Mouse (Mus musculus): Measurements from ENCODE around the gene Klhl6. TPM values are rescaled to one million over a fixed set of nuclear protein-coding genes. Genes with fewer than 3 reads are reported as not detected.

The Klhl6 gene
- 0.48 and 1.2 TPM in 2 replicates for polyA plus RNA-seq (2012; rRNA removed; ENCODE audit: low replicate concordance)

GRCm38 (mm10) chr16:19982537-19983257 is at the start of gene Klhl6:
Klhl6 (minus strand) TSS chr16:19983037.

Other genes starting within 250 kb of the Klhl6 start
- gene B3gnt5, start 222.8 kb downstream of the Klhl6 start, polyA plus RNA-seq (2012; rRNA removed; ENCODE audit: low replicate concordance): 0.04 TPM in 1 of 2 replicates, not detected in the other
- gene Klhl24, start 114.5 kb upstream of the Klhl6 start, polyA plus RNA-seq (2012; rRNA removed; ENCODE audit: low replicate concordance): 0.92 and 1.1 TPM in 2 replicates
- 3.0 and 7.3 TPM in 2 replicates for gene Yeats2, start 158.0 kb upstream of the Klhl6 start, polyA plus RNA-seq (2012; rRNA removed; ENCODE audit: low replicate concordance)